Mouse (Mus musculus) kidney, postnatal 25 days (tissue): ENCODE measurements at regions not wholly inside any gene's neighbourhood (a gene's known extent, or its start where the extent isn't known, plus 50 kb on each side); places are given as distances from the start of the nearest gene placed in this dataset.

Source experiments
- DNase-seq, 2 experiments: peaks; one replicate each; pipeline ENCODE4 v3.0.0; 2021; ENCODE audit warnings: mixed read lengths in 2 of 2

DNA sequence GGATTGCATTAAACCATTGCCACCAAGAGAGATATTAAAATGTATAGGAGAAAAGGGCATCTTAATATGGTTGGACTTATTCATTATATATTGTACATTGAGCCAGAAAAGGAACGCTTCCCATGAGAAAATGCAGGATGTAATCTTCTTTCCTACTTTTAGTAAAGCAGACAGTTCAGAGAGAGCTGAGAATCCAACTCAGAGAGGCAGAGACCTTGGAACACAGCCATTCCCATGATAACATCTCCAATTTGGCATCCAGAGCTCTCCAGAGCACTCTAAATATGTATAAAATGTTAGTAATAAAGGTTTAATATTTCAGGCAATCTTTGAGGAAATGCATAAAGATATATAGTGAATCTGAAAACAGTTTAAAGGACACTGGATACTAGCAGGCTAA is 199.3 kb upstream of the Asb5 start:
- no peak for DNase-seq

DNA sequence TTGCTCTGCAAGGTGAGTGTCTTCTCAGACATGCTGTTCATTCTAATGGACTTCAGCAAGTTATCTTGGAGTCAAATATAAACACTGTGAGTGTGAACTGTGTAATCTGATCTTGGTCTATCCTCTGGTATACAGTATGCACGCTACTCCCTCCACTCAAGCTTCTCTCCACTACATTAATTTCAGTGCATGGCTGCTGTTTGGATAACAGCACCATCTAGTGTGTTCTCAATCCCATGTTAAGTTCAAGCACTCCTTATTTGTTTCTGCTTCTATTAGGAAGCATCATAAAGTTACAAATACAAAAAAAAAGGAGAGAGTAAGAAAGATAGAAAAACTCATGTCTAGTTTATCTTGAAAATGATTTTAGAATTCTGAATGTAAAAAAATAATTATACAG is 197.5 kb upstream of the Asb5 start:
- DNase-seq = no peak

DNA sequence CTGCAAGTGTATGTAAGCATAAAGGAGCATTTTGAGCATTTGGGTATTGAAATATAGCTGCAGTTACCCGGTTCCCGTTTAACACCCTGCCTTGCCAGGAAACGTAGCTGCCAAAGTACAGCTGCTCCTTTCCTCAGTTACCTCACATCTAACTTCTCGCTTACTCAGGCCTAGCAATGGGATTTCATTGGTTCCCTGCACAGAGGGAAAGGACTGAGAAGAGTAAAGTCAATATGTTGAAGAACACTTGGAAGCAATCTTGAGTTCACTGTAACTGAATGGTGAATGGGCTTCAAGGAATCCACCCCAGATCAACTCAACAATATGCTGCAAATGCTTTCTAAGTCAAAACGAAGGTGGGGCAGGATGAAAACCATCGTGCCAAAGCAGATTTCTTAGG is 178.3 kb upstream of the Asb5 start:
- no peak for DNase-seq

DNA sequence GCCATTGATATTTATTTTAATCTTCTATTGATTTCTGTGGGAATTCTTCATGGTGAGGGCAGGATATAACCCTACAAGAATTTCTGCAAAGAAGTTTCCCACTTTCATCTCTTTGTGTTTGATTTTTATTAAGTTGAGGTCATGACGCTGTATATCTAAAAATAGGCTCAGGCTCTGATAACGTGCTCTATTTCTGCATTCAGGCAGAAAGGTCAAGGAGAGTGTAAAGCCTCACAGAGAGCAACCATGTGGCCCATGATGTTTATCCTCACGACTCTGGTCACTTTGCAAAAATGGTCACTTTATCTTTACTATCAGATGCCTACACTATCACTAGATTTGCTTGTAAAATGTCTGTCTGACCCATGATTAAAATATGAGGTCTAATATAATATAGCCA is 167.7 kb upstream of the Asb5 start:
- DNase-seq = no peak

DNA sequence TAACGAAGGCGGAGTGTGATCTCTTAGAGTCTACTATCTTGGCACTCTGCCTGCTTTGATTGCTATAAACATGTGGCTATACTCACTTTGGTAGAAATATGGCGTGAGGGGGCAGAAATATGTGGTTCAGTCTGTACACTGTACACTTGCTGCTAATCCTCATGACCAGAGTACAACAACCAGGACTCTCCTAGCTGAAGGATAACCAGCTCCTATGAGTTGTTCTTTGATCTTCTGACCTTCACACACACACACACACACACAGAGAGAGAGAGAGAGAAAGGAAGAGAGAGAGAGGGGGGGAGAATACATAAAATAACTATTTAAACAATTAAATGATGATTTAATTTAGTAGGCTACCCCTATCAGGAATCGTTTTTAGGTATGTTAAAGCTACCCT is 158.9 kb upstream of the Asb5 start:
- DNase-seq = no peak

DNA sequence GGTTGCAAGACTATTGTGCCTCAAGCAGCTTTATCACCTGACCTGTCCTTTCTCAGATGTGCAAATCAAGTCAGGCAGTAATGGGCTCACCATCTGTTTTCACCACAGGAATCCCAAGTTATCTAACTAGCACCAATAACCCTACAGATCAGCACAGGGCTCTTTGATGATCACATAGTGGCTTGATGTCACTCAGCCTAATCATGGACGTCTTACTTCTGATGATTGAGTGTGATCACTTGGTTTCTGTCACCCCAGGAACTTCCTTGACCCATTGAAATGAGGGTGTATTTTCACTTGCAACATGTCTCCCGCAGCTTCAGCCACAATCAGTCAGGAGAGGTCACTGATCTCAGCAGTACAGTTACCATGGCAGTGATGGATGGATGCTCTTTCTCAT is 158.3 kb upstream of the Asb5 start:
- no peak for DNase-seq

DNA sequence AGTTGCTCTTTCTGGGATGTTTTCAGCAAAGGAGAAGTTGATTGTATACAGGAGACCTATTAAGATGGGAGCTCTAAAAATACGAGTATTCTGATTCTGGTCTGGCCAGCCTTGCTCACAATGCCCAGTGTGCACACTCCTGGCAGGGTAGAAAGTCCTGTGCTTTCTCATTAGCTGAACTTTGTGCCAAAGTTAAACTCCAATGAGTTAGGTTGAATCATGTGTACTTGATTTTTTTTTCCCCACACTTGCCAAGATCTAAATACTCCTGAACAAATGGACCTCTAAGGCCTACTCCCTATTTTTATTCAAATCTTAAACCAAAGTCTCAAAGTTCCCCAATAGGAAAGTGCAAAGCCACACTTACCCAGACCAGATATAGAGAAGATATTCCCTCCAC is 156.5 kb upstream of the Asb5 start:
- DNase-seq = peak in 1 of 2 experiments; percentile 32

DNA sequence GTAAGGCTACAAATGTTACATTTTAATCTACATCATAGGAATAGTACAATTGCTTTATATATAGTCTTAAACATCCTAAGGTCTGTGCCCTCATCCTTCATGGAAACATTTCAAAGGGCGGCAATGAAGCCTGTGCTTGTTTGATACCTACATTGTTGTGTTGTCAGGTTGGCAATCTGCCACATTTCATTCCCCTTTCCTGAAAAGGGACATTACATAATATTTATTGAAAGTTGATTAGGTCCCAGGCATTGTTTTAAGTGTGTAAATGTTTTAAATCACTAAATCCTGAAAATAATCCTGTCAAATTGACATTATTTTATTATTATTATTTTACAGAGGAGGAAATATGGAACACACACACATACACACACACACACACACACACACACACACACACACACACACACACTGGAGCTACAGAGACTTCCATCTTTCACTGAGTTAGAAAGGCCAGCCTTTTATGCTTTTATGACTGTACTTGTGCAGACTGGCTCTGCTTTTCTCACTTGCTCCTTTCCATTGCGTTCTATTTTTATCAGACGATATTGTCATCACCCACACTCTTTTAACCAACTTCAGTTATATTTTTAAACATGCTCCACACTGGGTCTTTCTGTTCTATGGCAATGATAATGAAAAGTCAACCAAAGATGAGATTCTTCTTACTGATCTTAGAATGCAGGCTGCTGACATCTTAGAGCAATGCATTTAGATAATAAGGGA is 153.8 kb upstream of the Asb5 start:
- DNase-seq = no peak

DNA sequence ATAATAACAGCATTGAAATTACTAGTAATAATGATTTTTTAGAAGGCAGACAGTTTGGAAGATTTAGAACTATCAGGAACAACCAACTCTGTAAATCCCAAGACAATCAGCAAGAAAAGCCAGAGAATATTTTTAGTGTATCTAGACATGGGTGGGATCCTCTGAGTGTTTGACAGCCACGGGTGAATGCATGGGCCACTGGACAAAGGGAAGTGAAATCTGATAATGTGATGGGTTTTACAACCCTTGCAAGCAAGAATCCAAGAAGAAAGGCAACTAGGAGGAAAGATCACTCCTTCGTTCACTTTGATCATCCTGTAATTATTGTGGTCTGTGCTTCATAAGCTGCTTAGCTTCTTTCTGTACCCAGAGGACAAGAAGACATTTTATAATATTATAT is 149.2 kb upstream of the Asb5 start:
- DNase-seq = no peak

DNA sequence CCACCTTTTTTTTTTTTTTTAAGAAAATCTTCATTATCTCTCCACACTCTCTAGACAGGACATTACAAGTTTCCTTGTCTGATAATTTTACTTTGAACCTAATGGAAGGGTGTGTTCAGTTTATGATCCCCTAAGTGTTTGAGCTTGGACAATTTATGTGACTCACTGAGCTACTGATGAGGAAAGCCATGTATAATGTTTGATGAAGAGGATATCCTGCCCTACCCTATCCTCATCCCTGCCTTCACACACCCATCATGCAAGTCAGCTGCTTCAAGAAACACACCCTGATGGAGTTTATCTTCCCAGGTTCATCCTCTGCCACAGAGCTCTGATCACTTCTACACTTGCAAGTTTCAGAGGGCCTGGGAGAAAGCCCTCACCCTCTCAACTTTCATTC is 136.5 kb upstream of the Asb5 start:
- no peak for DNase-seq

DNA sequence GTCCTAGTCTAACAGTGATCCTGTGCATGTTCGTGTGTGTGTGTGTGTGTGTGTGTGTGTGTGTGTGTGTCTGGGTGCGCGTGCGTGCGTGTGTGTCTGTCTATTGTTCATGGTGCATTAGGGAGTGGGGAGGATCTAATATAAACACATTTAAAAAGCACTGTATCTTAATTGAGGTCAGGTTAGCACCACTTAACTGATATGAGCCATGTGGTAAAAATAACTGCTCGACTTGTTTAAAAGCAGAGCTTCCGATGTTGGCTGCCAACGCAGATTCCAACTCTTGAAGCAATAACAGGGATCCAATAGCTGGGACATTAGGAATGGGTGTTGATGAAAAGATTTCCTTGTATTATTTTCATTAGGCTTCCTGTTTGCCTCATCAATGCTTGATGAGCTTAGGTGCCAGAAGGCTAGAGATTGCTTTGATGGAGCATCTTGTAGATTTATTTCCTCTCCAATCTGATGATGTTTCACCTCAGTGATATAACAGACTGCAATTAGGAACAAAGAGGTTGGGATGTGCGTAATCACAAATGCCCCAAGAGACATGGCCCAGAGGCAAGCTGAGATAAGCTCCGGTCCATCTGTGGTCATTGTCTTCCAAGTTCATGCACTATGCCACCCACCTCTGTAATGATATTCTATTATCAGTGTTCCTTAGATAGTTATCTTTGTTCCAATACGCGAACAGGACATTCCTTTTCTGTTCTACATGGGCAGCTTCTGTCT is 135.7 kb upstream of the Asb5 start:
- peak in 1 of 2 experiments; percentile 36 for DNase-seq

DNA sequence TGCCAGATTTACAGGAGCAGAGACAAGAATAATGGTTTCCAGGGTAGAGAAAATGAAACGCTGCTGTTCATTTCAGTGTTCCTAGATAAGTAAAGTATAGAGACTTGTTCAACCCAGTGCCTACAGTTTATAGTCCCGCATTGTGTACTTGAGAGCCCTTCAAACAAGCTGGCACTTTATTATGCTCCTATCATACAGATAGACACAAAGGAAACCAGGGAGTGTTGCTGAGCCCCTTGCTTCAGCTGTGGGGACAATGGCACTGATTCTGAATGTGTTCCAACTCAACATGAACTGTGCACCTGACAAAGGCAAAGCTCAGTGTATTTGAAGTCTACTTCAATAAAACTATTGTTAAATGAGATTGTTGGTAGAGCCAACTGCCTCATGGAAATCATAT is 123.7 kb upstream of the Asb5 start:
- DNase-seq = no peak

DNA sequence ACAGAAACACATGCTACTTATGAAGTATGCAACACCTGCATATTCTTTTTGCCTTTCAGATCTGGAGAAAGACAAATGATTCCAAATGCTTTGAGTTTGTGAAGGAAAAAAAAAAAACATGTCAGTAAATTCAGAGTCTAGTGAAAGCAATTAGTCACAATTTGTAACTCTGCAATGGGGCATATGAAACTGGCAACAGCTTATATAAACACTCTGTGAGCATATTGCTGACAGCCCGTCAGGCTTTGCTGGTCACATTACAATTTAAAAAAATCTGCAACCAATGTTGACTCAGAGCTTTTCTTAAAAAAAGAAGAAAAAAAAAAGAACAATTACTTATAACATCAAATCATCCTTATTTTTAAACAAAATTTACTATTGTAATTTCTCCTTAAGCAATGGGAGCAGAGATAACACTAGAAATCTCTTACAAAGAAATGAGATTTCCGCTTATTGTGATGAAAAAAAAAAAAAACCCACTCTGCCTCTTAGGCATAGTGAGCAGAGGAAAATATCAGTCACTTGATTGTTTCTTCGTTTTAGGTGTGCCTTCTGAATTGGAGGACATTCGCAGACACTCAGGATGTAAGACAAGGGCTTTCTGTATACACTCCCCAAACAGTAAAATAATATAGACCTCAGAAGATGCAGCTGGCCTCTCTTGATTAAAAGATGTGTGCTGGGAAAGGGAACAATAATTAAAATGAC is 115.1 kb upstream of the Asb5 start:
- DNase-seq = no peak

DNA sequence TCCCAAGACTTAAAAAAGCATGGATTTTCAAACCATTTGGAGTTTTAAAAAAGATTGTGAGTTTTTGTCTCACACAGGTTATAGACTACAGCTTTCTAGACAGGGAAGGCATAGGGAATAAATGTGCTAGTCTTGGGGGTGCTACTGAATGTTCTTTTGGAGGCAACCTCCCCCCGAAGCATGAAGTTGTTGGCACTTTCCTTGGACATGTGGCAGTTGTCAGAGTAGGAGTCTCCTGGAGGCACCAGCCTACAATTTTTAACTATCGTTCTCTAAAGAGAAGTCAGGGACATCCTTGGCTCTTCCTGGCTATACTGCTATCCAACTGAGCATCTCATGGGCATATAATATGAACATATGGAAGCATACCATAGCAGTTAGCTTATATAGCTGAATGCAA is 112.7 kb upstream of the Asb5 start:
- DNase-seq = no peak

DNA sequence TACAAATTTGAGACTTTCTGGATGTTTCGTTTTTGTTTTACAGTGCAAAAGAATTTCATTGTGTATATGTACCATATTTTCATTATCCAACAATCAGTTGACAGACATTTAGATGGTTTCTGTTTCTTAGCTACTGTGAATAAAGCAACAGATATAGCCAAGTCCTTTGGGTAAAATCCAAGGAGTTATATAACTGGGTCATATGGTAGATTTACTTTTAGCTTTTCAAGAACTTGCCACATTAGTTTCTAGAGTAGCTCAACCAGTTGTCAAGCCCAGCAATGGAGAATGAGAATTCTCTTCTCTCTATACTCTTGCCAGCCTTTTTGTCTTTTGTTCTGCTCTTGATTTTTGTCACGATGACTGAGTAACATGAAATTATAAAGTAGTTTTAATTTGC is 111.3 kb upstream of the Asb5 start:
- no peak for DNase-seq

DNA sequence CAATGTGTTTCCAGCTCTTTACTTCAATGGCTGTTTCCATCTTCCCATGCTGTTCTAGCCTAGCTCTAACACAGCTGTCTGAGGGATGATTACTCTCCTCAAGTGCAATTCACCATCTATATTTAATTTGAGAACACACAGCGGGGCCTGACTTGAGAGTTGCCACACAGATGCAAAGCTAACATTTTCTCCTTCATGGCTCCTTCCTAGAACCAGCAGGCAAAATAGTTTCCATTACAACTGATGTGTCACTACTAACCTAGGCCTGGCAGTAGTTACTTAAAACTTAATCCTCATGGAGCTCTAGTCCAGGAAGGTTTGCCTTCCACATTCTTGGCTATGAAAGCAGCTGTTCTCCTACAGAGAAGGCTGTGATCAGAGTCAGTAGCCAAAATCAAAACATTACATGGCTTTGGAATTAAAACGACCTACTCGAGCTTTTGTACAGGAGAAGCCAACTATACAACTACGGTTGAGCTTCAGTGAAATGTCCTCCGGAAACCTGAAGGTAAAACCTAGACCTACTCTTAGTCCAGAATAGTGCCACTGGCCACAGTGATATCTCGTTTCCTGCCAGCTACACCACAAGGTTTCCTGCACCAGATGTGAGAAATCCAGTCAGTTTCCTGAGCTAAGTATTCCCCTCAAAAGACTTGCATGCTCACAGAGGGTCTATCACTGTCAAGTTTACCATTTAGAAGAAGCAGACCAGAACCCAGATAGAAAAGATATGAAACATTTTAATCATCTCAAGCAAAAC is 108.9 kb upstream of the Asb5 start:
- no peak for DNase-seq

DNA sequence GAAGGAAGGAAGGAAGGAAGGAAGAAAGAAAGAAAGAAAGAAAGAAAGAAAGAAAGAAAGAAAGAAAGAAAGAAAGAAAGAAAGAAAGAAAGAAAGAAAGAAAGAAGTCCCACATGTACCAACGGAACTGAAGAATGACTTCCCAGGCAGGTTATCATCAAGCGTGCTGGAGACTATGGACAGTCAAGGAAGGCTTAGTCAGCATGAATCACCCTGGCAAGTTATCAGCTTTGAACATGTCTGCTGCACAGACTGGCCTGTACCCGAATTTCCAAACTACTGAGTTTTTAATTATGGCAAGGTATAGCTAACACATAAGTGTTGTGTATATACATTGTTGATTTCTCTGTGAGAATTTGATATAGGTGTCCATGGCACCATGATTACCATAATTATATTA is 104.3 kb upstream of the Asb5 start:
- DNase-seq = no peak

DNA sequence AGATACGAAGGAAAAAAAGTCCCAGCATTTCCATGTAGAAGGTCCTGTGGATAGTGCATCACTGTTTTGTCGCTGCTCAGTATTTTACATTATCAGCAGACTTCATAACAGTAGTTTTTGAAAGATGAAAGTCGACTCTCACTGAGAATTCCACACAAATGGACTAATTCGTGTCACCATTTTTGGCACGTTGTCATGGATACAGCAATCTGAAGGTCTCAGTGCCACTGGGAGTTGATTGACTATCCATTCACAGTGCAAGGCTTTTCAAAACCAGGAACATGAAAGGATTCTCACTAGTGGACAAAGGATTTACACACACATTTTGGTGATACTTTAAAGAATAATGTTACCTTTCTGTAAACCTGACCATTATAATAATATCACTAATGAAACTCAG is 93.7 kb upstream of the Asb5 start:
- DNase-seq = no peak

DNA sequence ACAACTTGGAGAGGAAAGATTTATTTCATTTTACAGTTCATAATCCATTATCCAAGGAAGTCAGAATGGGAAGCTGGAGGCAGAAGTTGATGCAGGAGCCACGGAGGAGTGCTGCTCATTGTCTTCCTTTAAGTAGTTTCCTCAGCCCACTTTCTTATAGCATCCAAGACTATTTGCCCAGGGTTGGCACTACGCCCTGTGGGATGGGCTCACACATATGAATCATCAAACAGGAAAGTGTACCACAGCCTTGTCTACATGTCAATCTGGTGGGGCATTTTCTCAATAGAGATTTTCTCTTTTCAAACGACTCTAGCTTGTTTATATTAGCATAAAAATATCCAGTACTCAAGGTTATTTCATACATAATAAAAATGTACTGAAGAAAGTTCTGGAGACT is 88.2 kb upstream of the Asb5 start:
- no peak for DNase-seq

DNA sequence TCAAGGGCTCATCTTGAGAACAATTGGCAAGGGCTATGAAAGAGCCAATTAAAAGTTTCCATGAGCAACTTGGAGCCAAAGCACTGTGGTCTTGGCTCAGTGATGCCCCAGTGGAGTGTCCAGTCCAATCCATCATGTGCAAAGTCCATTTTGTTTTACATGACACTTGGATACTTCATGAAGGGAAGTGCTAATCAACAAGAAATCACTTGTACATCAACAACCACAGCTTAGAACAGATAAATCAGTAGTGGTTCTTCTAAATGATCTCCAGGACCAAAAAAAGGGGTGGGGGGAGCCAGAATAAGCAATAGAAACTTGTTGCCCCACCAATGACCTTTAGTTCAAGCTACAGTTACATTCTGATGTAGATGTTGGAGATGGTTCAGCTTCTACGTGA is 87.0 kb upstream of the Asb5 start:
- no peak for DNase-seq

DNA sequence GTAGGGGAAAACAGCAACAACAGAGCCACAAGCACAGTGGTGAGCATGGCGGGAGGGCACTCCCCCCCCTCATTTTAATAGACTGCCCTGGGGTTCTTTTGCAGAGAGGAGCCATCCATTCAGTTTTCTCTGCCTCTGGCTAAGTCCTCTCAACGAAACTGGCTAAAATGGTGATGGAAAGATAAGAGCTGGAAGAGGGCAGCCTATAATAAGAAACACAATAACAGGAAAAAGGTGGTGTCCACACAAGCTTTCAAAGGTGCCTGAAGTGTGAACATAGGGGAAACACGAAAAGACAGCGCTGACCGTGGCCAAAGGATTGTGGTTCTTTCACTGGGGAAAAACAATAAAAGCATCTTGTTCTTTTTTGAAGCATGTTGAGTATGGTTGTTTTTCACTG is 83.0 kb upstream of the Asb5 start:
- DNase-seq = no peak

DNA sequence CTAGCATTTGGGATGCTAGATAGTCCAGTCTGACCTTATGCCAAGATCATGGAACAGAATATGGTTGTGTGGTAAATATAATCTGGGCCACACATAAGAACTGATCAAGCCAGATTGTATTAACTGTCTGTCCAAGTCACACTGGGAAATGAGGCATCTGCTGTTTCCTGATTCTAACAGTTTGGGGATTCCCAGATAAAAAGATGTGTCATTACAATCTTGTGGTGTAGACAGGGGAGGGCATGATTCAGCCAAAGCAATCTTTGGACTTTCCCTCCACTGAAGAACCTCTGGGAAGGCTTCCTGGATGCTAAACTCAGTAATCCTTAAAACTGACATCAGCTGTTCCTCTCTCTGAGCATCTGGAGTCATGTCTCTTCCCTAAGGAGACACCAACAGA is 79.6 kb upstream of the Asb5 start:
- no peak for DNase-seq

DNA sequence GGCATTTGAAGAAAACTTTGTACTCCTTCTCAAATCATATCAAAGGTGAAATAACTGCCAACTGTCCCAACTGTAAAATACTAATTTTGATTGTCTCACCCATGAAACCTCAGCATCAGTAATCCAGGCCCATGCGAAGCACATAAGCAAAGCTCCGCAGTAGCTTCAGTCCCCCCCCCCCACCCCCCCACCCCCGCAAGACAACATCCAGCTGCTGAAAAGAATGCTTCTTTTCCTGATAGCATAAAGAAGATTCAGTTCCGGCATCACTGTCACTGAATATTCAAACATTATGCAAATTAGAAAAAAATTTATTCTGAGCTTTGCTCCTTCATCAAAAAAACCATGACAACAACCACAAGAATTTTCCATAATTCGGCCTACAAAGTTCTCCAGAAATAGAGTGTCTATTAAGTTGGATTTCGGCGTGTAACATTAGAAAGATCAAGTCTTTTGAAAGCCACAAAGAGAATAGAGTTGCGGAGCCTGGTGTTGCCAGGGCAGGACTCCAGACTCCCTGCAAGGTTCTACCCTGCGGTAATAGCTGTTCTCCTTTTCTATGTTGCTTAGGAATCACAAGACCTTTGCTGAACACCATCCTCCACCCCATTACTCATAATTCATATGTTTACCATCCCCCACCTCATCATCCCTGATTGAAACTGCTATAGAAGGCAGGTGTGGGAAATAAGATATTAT is 77.9 kb upstream of the Asb5 start:
- no peak for DNase-seq
